Mouse (Mus musculus) thymus, postnatal 36 days (tissue): ENCODE measurements at regions not wholly inside any gene's neighbourhood (a gene's known extent, or its start where the extent isn't known, plus 50 kb on each side); places are given as distances from the start of the nearest gene placed in this dataset.

Source experiments
- DNase-seq, 2 experiments: peaks; one replicate each; pipeline ENCODE4 v3.0.0; 2022; ENCODE audit warnings: mixed read lengths in 2 of 2

DNA sequence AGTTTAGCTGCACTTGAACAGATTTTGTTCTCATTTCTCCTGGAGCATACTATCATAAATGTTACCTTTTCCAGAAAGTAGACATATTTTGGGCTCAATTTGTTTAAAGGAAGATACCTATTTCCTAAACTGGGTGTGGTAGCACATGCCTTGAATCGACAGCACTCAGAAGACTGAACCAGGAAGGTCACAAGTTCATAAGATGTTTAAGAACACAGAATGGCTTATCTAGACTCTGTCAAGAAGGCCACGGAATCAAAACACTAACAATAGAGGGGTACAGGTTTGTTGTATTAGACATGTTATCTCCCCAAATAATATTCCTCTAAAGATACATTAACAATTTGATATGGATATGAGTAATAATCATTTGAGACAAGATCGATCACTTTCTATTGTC is 64.4 kb upstream of the Atp2b1 start:
- no peak for DNase-seq

DNA sequence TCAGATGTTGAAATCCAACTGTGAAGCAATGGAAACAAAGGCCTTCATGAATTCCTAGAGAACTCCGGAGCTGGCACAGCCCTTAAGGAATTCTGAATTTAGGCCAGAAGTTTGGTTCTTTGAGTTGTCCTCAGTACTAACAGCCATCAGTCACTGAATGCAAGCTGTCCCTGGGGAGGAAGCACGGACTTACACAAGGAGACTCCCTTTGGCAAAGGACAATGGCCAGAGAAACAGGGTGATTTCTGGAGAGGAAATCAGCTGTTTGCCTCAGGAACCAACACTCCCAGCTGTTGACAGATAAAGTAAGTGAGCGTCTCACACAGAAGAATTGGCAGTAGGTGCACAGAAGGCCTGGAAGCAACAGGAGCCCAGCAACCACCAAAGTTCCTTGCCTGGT is 56.8 kb upstream of the Atp2b1 start:
- DNase-seq = no peak

DNA sequence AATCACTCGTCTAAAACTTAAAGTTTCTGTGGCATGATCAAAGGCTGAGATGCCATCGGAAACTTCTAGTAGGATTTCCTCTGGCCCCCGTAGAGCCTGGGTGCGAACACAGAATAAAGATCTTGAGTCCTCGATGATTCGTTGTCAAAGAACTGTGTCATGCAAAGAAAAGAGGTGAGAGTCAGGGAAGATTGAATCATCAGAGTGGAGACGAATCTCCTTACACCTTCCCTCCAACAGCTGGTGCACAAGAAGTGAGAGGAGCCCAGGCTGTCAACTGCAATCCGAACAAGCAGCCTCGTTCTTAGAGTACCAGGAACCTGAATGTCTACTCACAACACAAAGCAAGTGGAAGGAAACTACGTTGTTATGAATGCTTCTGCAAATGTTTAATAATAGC is 52.7 kb upstream of the Atp2b1 start:
- no peak for DNase-seq

DNA sequence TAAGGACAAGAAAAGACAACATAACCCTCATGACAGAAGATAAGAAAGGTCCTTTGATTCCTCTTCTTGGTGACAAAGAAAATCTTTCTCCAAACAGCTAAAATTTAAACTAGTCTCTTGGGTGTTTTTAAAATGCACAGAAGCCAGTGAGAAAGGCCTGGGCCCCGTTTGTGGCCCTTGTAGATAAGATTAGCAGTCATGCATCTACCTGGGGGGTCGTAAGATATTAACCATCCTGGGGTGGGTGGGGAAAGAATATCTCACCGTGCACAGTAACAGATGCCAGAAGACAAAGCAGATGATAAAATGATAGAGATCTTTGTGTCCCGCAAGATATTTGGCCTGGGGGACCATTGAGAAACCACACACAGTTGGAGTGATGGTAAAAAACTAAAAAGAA is 51.5 kb upstream of the Atp2b1 start:
- no peak for DNase-seq

DNA sequence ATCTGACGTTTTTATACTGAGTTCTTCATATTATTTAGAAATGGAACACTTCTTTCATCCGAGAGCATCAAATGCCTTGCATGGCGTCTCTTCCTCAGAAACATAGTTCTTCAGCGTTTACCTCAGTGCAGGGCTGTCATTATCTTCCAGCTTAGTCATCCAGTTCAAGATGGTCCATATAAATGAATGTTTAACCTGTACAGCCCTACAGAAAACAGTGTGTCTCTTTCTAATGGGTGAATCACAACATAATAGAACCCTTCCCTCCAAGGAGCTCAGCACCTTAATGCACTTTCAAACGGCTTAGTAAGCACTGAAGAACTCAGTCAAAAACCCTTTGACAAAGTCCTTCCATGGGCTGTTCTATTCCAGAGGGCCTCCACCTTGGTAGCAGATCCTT is 49.8 kb upstream of the Atp2b1 start:
- no peak for DNase-seq
